Mouse (Mus musculus) forebrain, postnatal 0 days (tissue): ENCODE measurements around the gene Papss1. TPM values are rescaled to one million over a fixed set of nuclear protein-coding genes. Genes with fewer than 3 reads are reported as not detected.

Source experiments
- ATAC-seq: fragments of 200-750 bp; cut with Nextera tagmentation; 2 replicates; pipeline ENCODE4 v1.8.0; 2017; ENCODE audit warnings: mild to moderate bottlenecking, moderate library complexity
- DNase-seq: peaks from one replicate; pipeline ENCODE4 v3.0.0-alpha.2; 2015
- H3K27ac ChIP-seq: fragments of 300-500 bp; sonication (generic); 2 replicates; pipeline ENCODE4 v1.5.1; 2014; ENCODE audit warnings: low read depth, mild to moderate bottlenecking, antibody characterized with exemption, low read length, moderate library complexity, mixed read lengths
- H3K27me3 ChIP-seq: fragments of 300-500 bp; sonication (generic); 2 replicates; pipeline ENCODE4 v1.6.1; 2014; ENCODE audit warnings: mild to moderate bottlenecking, low read length, mixed read lengths; ENCODE audit not compliant: insufficient read depth
- H3K36me3 ChIP-seq: fragments of 300-500 bp; sonication (generic); 2 replicates; pipeline ENCODE4 v1.6.1; 2014; ENCODE audit warnings: mild to moderate bottlenecking, moderate library complexity; ENCODE audit not compliant: insufficient read depth
- H3K4me1 ChIP-seq: fragments of 300-500 bp; sonication (generic); 2 replicates; pipeline ENCODE4 v1.6.1; 2014; ENCODE audit warnings: antibody characterized with exemption; ENCODE audit not compliant: insufficient read depth
- H3K4me2 ChIP-seq: fragments of 300-500 bp; sonication (generic); 2 replicates; pipeline ENCODE4 v1.6.1; 2014; ENCODE audit warnings: low read depth, mild to moderate bottlenecking, moderate library complexity
- H3K4me3 ChIP-seq: fragments of 300-500 bp; sonication (generic); 2 replicates; pipeline ENCODE4 v1.5.1; 2014; ENCODE audit warnings: low read depth, low read length, mixed read lengths
- H3K9ac ChIP-seq: fragments of 300-500 bp; sonication (generic); 2 replicates; pipeline ENCODE4 v1.6.1; 2014; ENCODE audit warnings: mild to moderate bottlenecking
- H3K9me3 ChIP-seq: fragments of 300-500 bp; sonication (generic); 2 replicates; pipeline ENCODE4 v1.6.1; 2016; ENCODE audit warnings: low read length
- CTCF ChIP-seq: sonication (generic); IDR thresholded peaks from 2 replicates; pipeline ENCODE4 v1.5.1; 2016; ENCODE audit warnings: antibody characterized with exemption, control low read depth, low read depth
- WGBS: fragments of 180-500 bp; shearing (Covaris S2); extraction: QIAGEN DNeasy Blood & Tissue Kit; methylation state at CpG from one replicate; pipeline ENCODE4 v1.1.7; 2014; 5-methylcytosine and 5-hydroxymethylcytosine counted together
- polyA plus RNA-seq: library from polyadenylated mRNA; unstranded; fragments of >200 nt; fragmentation: Nextera tagmentation; extraction: Ambion mirVana; gene quantifications from 2 replicates; pipeline ENCODE4 v1.2.1, GENCODE M21; 2015
- total RNA-seq: library from RNA; depleted of rRNA; stranded (reverse); fragments of >200 nt; gene quantifications from 2 replicates; pipeline ENCODE4 v1.2.3, GENCODE M21; 2014

Papss1 gene
- total and polyA plus RNA-seq, 2 experiments from 2014 or later: 111 to 137 TPM

- H3K4me3 ChIP-seq: no peak overlapping the region
- no peaks in the 10 kb centered on the region for H3K9me3 ChIP-seq
- H3K27me3 ChIP-seq: no peaks in the 10 kb centered on the region
- no peak overlapping the region for H3K27ac ChIP-seq
- peaks cover 12% of the 10 kb centered on the region; the same call in 1 of the 2 replicates for H3K4me1 ChIP-seq
- ATAC-seq (no peak), DNase-seq (no peak)
- H3K36me3 ChIP-seq: no peaks in the 10 kb centered on the region
- no peak for TF ChIP-seq CTCF
- no peak overlapping the region for H3K4me2 ChIP-seq
- H3K9ac ChIP-seq: no peak overlapping the region
Measured at GRCm38 (mm10) chr3:131561591-131561990, 3.0 kb upstream of the Papss1 start.

- Histone ChIP-seq H3K4me1 (peaks cover 12% of the 10 kb centered on the region; the same call in 1 of the 2 replicates), H3K9me3 (no peaks in the 10 kb centered on the region), H3K9ac (peak overlapping the region; percentile 90), H3K27me3 (no peaks in the 10 kb centered on the region), H3K4me2 (peak overlapping the region; percentile 56), H3K27ac (peak overlapping the region; percentile 92), H3K36me3 (peaks cover 10% of the 10 kb centered on the region; the same call in 1 of the 2 replicates), H3K4me3 (peak overlapping the region; percentile 92)
- under 1% methylated on average over 9 of the region's 9 CpGs for WGBS
- no peak for TF ChIP-seq CTCF
- ATAC-seq (no peak), DNase-seq (peak; percentile 63)
Measured at GRCm38 (mm10) chr3:131565257-131565610, 666 bp downstream of the Papss1 start.

DNA sequence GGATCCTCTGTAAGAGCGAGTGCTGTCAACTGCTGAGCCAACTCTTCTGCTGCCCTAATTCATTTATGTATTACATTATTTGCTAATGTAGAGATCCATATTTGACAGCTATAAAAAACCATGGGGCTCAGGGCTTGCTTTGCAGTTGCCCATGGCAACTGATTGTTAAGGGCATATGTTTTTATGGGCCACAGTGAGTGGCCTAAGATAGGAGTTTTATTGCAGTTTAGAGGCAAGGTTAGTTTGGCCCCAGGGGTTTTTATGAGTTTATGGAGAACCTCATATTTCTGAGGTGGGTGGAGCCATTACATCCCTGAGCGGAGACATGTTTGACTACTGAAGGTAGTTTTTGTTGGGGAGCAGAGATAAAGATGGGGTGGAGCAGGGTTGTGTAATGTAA, 1.7 kb downstream of the Papss1 start:
- H3K9me3 ChIP-seq: no peaks in the 10 kb centered on the region
- peaks cover 12% of the 10 kb centered on the region; the same call in 1 of the 2 replicates for H3K4me1 ChIP-seq
- DNase-seq (no peak), ATAC-seq (no peak)
- H3K27ac ChIP-seq: no peak overlapping the region
- no peak overlapping the region for H3K9ac ChIP-seq
- no peak overlapping the region for H3K4me3 ChIP-seq
- no peak for TF ChIP-seq CTCF
- H3K4me2 ChIP-seq: peak overlapping the region; percentile 56
- no peaks in the 10 kb centered on the region for H3K27me3 ChIP-seq
- H3K36me3 ChIP-seq: peaks cover 10% of the 10 kb centered on the region; the same call in 1 of the 2 replicates
- WGBS: 84% methylated on average over 2 of the region's 2 CpGs

- no peak for TF ChIP-seq CTCF
- 81% methylated on average over 1 of the region's 1 CpGs for WGBS
Measured at GRCm38 (mm10) chr3:131570506-131570905, 5.9 kb downstream of the Papss1 start.

DNA sequence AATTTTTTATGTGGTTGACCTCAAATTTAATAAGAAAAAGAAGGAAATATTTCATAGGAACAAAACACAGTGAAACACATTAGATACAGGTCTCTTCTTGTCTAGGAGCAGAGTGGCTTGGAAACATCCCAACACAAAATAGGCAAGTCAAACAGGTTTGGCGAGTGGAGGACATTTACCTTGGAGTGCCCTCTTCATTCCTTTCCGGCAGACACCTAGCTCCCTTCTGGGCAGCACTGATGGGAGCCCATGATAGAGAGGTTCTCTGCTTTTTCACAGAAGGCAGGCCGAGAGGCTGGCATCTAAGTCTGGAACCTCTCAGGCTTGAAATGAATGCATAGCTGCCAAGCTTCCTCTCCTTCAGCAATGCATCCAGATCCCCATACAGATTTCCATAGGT, 9.0 kb downstream of the Papss1 start:
- no peaks in the 10 kb centered on the region for H3K4me1 ChIP-seq
- H3K4me3 ChIP-seq: no peak overlapping the region
- no peak overlapping the region for H3K27ac ChIP-seq
- 76% methylated on average over 3 of the region's 3 CpGs for WGBS
- H3K9me3 ChIP-seq: no peaks in the 10 kb centered on the region
- DNase-seq (no peak), ATAC-seq (no peak)
- H3K27me3 ChIP-seq: no peaks in the 10 kb centered on the region
- no peak overlapping the region for H3K9ac ChIP-seq
- H3K4me2 ChIP-seq: no peak overlapping the region
- TF ChIP-seq CTCF: no peak
- H3K36me3 ChIP-seq: peaks cover 10% of the 10 kb centered on the region; the same call in 1 of the 2 replicates

More at GRCm38 (mm10) chr3:131570506-131570905, 5.9 kb downstream of the Papss1 start:
- Histone ChIP-seq H3K36me3 (peaks cover 10% of the 10 kb centered on the region; the same call in 1 of the 2 replicates), H3K27ac (no peak overlapping the region), H3K9me3 (no peaks in the 10 kb centered on the region), H3K4me2 (no peak overlapping the region), H3K4me1 (peaks cover 10% of the 10 kb centered on the region; the same call in 1 of the 2 replicates), H3K27me3 (no peaks in the 10 kb centered on the region), H3K4me3 (no peak overlapping the region), H3K9ac (no peak overlapping the region)
- ATAC-seq: no peak
- DNase-seq: no peak

GRCm38 (mm10) chr3:131578434-131579104, 14.0 kb downstream of the Papss1 start:
- DNase-seq (no peak), ATAC-seq (no peak)
- no peak for TF ChIP-seq CTCF
- Histone ChIP-seq H3K4me1 (no peaks in the 10 kb centered on the region), H3K36me3 (peaks cover 30% of the 10 kb centered on the region), H3K27me3 (no peaks in the 10 kb centered on the region), H3K9me3 (no peaks in the 10 kb centered on the region), H3K4me2 (no peak overlapping the region), H3K9ac (no peak overlapping the region), H3K27ac (no peak overlapping the region), H3K4me3 (no peak overlapping the region)
- WGBS: 83% methylated on average over 7 of the region's 7 CpGs

DNA sequence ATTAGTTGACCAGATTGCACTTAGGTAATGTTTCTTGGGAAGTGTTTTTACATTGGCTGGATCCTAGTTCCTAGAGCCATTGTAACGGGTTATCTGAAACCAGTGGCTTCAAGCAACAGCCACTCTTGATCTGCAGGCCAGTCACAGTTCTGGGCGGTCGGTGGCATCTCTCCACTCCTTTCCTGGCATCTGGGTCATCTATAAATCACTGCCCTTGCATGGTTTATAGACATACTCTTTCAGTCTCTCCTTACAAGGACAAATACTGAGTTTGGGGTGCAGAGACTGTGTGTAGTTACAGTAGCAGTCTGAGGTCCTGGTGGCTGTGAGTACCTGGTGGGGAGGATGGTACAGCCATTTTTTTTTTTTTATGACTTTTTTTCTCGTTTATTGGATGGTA, 15.5 kb downstream of the Papss1 start:
- TF ChIP-seq CTCF: no peak
- 87% methylated on average over 4 of the region's 4 CpGs for WGBS
- H3K27me3 ChIP-seq: no peaks in the 10 kb centered on the region
- H3K36me3 ChIP-seq: peaks cover 45% of the 10 kb centered on the region
- H3K4me1 ChIP-seq: no peaks in the 10 kb centered on the region
- no peak overlapping the region for H3K27ac ChIP-seq
- ATAC-seq (no peak), DNase-seq (no peak)
- H3K4me3 ChIP-seq: no peak overlapping the region
- no peak overlapping the region for H3K4me2 ChIP-seq
- no peak overlapping the region for H3K9ac ChIP-seq
- no peaks in the 10 kb centered on the region for H3K9me3 ChIP-seq
